Mouse (Mus musculus) limb, embryonic 10.5 days (tissue): Measurements from ENCODE around the gene Abcb11. TPM values are rescaled to one million over a fixed set of nuclear protein-coding genes. Genes with fewer than 3 reads are reported as not detected.
"Not testable (repeated sequence)": the region's sequence is repeated elsewhere in the genome, so short reads cannot be mapped to it uniquely, and the experiment has no call there.

Experiments
- DNase-seq: peaks from one replicate; pipeline ENCODE4 v3.0.0-alpha.2; 2017; ENCODE audit warnings: low spot score
- H3K27ac ChIP-seq: fragments of 300-500 bp; sonication (generic); 2 replicates; pipeline ENCODE4 v1.5.1; 2016; ENCODE audit warnings: mild to moderate bottlenecking
- H3K27me3 ChIP-seq: fragments of 300-500 bp; sonication (generic); 2 replicates; pipeline ENCODE4 v1.6.1; 2016; ENCODE audit warnings: low read depth, mild to moderate bottlenecking; ENCODE audit not compliant: poor library complexity, severe bottlenecking
- H3K36me3 ChIP-seq: fragments of 300-500 bp; sonication (generic); 2 replicates; pipeline ENCODE4 v1.6.1; 2016; ENCODE audit warnings: mild to moderate bottlenecking, moderate library complexity
- H3K4me1 ChIP-seq: fragments of 300-500 bp; sonication (generic); 2 replicates; pipeline ENCODE4 v1.6.1; 2016
- H3K4me3 ChIP-seq: fragments of 300-500 bp; sonication (generic); 2 replicates; pipeline ENCODE4 v1.5.1; 2016; ENCODE audit warnings: mild to moderate bottlenecking, moderate library complexity
- H3K9me3 ChIP-seq: fragments of 300-500 bp; sonication (generic); replicated peaks from 2 replicates; pipeline ENCODE4 v1.6.1; 2016; ENCODE audit warnings: mild to moderate bottlenecking
- WGBS: fragments of 180-500 bp; shearing (Covaris S2); methylation state at CpG from one replicate; pipeline ENCODE4 v1.1.7; 2016; 5-methylcytosine and 5-hydroxymethylcytosine counted together
- polyA plus RNA-seq: library from polyadenylated mRNA; unstranded; fragments of >200 nt; fragmentation: Nextera tagmentation; extraction: Ambion mirVana; gene quantifications from 2 replicates; pipeline ENCODE4 v1.2.1, GENCODE M21; 2016

Gene Abcb11
- polyA plus RNA-seq, 1 experiment from 2014 or later, result not detected

DNA sequence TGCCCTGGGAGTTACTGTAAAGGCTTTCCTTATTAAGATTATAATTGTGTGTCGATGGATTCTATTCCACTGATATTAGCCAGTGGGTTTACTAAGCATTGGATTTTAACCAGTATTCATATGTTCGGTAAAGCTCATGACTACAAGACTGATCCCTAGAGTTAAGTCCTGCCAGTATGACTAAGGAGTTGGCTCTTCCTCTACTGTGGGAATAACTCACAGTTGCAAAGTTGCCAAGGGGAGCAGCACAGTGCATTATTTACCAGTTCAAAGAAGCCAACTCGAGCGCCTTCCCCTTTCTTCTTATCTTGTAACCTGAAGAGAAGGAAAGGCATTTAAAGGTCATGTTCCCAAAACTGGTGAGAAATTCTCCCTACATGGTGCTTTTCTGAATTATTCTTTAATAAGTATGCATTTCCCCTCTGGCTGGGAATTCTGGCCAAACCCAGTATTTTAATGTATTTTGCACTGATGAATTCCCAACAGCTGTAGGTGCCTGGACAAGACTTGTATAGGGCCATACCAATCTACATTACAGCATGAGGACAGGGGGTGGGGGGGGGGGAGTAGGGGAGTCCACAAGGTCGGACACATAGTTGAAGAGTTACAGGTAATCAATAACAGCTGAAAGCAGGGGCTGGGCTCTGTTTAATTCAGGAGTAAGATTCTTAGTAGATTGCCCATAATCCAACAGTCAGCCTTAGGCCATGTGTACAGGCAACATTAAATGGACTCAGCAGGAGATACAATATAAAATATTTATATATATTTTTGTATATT, 17.3 kb downstream of the Abcb11 start:
- DNase-seq, result no peak
- Histone ChIP-seq H3K4me3 (no peak overlapping the region), H3K27ac (no peak overlapping the region), H3K4me1 (no peaks in the 10 kb centered on the region), H3K36me3 (no peaks in the 10 kb centered on the region), H3K27me3 (no peaks in the 10 kb centered on the region), H3K9me3 (no peaks in the 10 kb centered on the region)
- WGBS, result 87% methylated on average over 5 of the region's 5 CpGs

DNA sequence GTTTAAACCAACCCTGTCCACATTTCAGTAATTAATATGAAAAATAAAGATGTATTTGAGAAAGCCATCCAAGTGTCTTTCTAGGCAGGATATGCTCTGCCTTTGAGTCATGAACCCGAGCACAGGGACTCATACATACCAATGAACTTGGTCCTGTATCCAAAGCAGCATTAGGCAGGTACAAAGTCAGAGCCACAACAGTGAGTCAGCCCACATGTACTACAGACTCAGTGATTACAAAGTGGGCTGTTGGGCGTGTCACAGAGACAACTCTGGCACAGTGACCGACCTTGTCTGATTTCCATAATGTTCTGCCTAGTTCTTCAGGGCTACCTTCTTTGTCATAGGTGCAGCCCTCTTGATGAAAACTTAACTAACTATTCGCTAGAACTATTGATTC, 19.4 kb downstream of the Abcb11 start:
- Histone ChIP-seq H3K4me1 (no peaks in the 10 kb centered on the region), H3K27ac (no peak overlapping the region), H3K36me3 (no peaks in the 10 kb centered on the region), H3K9me3 (no peaks in the 10 kb centered on the region), H3K27me3 (no peaks in the 10 kb centered on the region), H3K4me3 (no peak overlapping the region)
- no peak for DNase-seq
- WGBS, result 85% methylated on average over 4 of the region's 4 CpGs

DNA sequence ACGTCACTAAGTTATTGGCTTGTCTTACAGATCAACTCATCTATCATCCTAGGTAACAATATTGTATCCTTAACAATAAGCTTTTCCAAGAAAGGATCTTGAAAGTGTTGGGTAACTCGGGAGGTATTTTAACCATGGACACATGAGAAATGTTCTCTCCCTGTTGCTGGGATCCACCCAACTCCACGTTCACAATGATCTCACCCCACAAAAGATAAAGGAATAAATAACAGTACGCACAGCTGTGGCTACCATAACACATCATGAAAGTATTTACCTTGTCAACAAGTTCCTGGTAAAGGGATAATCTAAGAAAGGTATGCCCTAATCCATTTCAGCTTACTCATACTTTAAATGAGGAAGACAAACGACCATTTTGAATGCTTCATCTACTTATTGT, 21.0 kb downstream of the Abcb11 start:
- no peaks in the 10 kb centered on the region for H3K36me3 ChIP-seq
- no peaks in the 10 kb centered on the region for H3K9me3 ChIP-seq
- no peaks in the 10 kb centered on the region for H3K4me1 ChIP-seq
- H3K27me3 ChIP-seq, result no peaks in the 10 kb centered on the region
- no peak overlapping the region for H3K27ac ChIP-seq
- no peak overlapping the region for H3K4me3 ChIP-seq
- WGBS, result 81% methylated on average over 5 of the region's 5 CpGs
- DNase-seq, result no peak

DNA sequence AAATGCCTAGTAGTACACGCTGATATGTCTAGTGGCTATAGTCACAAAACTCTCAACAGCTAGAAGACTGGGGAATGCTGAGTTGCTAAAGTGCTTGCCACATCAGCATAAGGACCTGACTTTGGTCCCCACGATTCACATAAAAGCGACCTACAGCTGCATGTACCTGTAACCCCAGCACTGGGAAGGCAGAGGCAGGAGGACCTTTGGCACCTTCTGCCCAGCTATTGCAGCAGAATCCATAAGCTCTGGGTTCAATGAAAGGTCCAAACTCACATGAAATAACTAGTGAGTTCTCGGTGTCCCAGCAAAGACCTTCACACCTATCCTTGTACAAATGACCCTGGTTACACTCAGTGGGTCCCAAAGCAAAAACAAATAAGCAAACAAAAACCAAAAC, 31.1 kb downstream of the Abcb11 start:
- WGBS, result 91% methylated on average over 4 of the region's 4 CpGs
- no peak overlapping the region for H3K27ac ChIP-seq
- no peak overlapping the region for H3K4me3 ChIP-seq
- H3K9me3 ChIP-seq, result no peaks in the 10 kb centered on the region
- no peaks in the 10 kb centered on the region for H3K36me3 ChIP-seq
- no peaks in the 10 kb centered on the region for H3K4me1 ChIP-seq
- no peak for DNase-seq
- no peaks in the 10 kb centered on the region for H3K27me3 ChIP-seq

DNA sequence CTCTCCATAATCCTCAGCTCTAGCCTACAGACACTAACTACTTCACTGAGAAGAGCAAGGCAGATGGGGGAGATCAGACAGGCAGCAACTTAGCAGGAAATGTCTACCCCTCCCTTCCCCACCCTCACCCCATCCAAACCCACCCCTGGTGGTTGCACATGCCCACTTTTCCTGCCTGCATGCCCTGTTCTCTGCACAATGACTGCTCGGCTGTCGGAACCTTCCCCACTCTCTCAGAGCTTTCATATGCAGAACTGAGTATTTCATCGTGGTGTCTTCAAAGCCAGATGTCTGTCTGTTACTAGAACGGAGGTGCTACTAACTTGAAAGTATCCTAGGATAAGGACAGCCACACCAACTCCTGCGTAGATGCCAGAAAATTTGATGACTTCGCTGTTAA, 34.3 kb downstream of the Abcb11 start:
- no peaks in the 10 kb centered on the region for H3K27me3 ChIP-seq
- 76% methylated on average over 6 of the region's 6 CpGs for WGBS

DNA sequence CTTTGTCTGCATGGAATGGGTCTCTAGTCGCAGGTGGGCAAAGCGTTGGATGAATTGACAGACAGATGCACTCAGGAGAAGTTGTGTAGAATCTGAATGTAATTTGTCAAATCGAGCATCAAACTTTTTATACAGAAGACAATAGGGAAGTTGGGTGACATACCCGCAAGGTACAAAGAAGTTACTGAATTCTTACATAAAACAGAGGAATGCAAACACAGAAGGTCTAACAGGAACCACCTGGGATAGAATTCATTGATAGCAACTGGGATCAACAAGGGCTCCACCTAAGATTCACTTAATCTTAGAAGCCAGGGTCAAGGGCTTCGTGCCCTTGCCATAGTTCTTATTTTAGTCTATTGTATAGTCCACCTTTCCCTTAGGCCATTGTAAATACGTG, 41.8 kb downstream of the Abcb11 start:
- H3K4me3 ChIP-seq, result not testable (repeated sequence)

More for the DNA sequence above, 34.3 kb downstream of the Abcb11 start:
- Histone ChIP-seq H3K36me3 (no peaks in the 10 kb centered on the region), H3K4me1 (no peaks in the 10 kb centered on the region), H3K4me3 (no peak overlapping the region), H3K27ac (no peak overlapping the region), H3K9me3 (no peaks in the 10 kb centered on the region)
- no peak for DNase-seq

DNA sequence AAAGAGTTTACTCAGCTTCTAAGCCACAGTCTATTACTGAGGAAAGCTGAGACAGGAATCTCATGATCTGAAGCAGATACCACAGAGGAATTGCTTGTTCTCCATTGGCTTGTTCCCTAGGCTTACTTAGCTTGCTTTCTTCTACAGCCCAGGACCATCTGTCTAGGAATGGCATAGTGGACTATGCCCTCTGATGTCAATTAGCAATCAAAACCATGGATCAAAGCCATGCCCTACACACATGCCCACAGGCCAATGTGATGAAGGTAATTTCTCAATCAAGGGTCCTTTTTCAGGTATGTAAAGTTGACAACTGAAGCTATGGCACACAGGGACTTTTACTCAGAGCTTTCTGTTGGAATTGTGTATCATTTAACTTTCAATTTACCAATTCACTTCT, 47.9 kb downstream of the Abcb11 start:
- Histone ChIP-seq H3K27ac (no peak overlapping the region), H3K4me3 (no peak overlapping the region), H3K27me3 (no peaks in the 10 kb centered on the region), H3K36me3 (no peaks in the 10 kb centered on the region), H3K4me1 (no peaks in the 10 kb centered on the region), H3K9me3 (no peaks in the 10 kb centered on the region)
- no peak for DNase-seq

More for the DNA sequence above, 41.8 kb downstream of the Abcb11 start:
- WGBS, result 88% methylated on average over 6 of the region's 6 CpGs
- not testable (repeated sequence) for H3K36me3 ChIP-seq, H3K27me3 ChIP-seq, DNase-seq, H3K9me3 ChIP-seq, H3K27ac ChIP-seq, H3K4me1 ChIP-seq

DNA sequence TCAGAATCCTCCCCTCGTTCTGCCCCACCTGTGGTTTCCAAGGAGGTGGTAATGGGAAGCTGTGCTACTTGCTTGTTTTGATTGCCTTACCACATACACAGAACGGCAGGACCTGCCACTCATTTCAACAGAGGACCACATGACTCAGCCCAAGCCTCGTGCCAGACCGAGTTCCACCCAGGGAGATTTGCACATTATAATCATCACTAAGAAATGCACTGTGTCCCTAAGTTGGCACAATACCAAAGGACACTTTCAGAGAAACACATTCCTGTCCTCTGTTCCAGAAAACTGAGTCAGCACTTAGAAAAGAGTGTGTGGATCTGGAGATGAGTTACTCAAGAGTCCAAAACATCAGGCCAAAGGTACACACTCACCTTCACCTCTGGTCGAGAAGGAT, 53.4 kb downstream of the Abcb11 start:
- DNase-seq, result no peak
- no peak overlapping the region for H3K4me3 ChIP-seq
- H3K27ac ChIP-seq, result no peak overlapping the region
- no peaks in the 10 kb centered on the region for H3K36me3 ChIP-seq
- no peaks in the 10 kb centered on the region for H3K4me1 ChIP-seq
- 76% methylated on average over 5 of the region's 5 CpGs for WGBS
- H3K9me3 ChIP-seq, result no peaks in the 10 kb centered on the region
- H3K27me3 ChIP-seq, result no peaks in the 10 kb centered on the region

DNA sequence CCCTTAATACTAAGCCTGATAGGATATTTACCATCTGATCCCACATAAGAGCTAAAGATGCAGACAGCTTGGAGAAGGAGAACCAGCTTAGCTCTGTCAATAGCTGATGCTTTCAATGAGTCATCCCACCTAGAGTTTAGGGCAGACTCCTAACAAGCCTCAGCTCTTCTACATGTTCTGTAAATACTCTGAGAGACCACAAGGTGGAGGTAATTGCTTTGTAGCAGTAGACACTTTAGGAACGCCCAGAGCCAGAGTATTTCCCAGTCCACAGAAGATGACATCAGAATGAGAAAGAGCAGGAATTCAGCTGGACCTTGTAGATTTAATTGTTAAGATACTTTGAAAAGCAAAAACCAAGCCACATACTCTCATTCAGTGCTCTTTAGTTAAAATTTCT, 66.5 kb downstream of the Abcb11 start:
- no peaks in the 10 kb centered on the region; the same call in 1 of the 2 replicates for H3K4me1 ChIP-seq
- 9% methylated on average over 1 of the region's 1 CpGs for WGBS
- no peak for DNase-seq

DNA sequence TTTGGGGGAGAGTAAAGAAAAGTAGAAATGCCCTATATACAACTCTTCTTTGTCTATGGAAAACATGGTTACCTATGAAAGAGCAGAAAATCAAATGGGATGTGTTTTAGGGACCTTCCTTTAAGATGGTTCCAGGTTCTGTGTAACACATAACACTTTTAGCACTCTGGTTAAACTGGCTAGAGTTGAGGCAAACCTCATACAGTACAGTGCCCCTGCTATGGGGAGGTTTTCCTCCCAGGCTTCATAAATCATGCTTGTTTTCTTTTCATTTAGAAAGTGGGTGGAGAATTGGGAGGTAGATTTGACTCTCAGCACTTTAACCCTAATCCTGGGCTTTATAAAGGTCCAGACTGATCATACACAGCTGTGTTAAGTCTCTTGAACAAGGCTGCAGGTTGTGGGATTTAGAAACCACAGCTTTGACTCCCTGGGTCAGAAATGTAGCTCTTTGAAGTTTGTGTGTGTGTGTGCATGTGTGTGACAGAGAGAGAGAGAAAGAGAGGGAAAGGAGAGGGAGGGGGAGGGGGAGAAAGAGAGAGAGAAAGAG, 78.3 kb downstream of the Abcb11 start:
- DNase-seq, result no peak
- Histone ChIP-seq H3K4me3 (no peak overlapping the region), H3K27me3 (no peaks in the 10 kb centered on the region), H3K4me1 (0 out of 2 replicates have a peak, but pooled peaks cover 7% of the 10 kb centered on the region), H3K9me3 (no peaks in the 10 kb centered on the region), H3K27ac (no peak overlapping the region), H3K36me3 (no peaks in the 10 kb centered on the region)

More for the DNA sequence above, 66.5 kb downstream of the Abcb11 start:
- Histone ChIP-seq H3K4me3 (no peak overlapping the region), H3K27ac (no peak overlapping the region), H3K9me3 (no peaks in the 10 kb centered on the region), H3K27me3 (no peaks in the 10 kb centered on the region), H3K36me3 (no peaks in the 10 kb centered on the region)

DNA sequence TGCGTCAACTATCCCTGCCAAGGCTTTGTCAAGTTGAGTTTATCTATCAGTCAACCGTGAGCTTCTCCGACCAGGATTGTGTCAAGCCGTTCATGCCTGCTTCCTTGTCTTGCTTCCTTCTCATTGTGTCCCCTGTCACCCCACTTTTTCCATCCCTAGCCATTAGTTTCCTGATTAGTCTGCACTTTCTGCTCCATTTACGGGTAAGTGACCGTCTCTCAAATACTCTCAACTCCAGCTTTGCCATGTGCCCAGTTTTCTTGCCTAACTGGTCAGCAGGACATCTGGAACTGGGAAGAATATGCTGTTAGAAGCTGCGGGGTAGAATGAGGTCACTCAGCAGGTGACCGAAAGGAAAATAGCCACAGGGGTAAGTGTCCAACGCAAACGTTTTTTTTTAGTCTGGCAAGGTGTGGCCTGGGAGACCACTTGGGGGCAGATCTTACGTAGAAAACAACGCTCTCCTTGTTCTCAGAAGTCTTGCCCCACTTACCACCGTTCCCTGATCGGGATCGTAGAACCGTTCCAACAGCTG, 94.1 kb downstream of the Abcb11 start:
- Histone ChIP-seq H3K27ac (no peak overlapping the region), H3K27me3 (no peaks in the 10 kb centered on the region), H3K4me1 (no peaks in the 10 kb centered on the region), H3K36me3 (no peaks in the 10 kb centered on the region), H3K9me3 (no peaks in the 10 kb centered on the region), H3K4me3 (no peak overlapping the region)
- no peak for DNase-seq
- 74% methylated on average over 16 of the region's 16 CpGs for WGBS

DNA sequence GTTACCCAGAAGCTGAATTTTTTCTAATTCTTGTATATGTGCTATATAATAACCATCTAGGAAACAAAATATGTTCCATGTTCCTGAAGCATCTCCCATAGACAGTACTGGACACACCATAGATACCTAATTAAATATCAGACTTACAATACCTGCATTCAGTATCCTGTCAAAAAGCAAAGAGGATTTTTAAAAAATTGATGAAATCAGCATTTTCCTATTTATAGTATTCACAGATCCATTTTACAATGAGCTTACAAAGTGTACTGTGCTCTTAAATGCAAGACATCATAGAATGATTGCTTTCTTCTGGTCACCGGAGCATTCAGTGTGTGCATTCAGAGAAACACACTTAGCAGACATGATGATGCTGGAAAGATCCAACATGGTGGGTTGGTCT, 95.3 kb downstream of the Abcb11 start:
- Histone ChIP-seq H3K27ac (no peak overlapping the region), H3K36me3 (no peaks in the 10 kb centered on the region), H3K4me1 (no peaks in the 10 kb centered on the region), H3K9me3 (no peaks in the 10 kb centered on the region), H3K4me3 (no peak overlapping the region), H3K27me3 (no peaks in the 10 kb centered on the region)
- no peak for DNase-seq
- WGBS, result 92% methylated on average over 1 of the region's 1 CpGs

DNA sequence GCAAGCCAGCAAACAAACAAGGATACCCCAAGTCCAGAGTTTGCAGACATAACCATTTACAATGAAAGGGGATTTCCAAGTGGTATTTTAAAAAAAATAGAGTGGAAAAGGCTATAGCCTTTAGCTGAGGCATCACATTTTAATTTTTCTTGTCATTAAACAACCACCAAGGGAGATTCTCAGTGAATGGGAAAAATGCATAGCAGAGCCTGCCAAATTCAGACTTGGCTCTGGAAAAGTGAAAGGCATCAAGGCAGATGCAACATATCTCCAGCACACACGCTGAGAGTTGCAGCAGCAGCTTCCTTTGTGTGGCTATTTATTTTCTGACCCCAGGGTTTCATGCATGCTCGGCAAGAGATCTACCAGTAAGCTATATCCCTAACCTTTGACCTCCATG, 97.5 kb downstream of the Abcb11 start:
- Histone ChIP-seq H3K27me3 (no peaks in the 10 kb centered on the region), H3K9me3 (no peaks in the 10 kb centered on the region), H3K4me1 (no peaks in the 10 kb centered on the region), H3K36me3 (no peaks in the 10 kb centered on the region), H3K27ac (no peak overlapping the region), H3K4me3 (no peak overlapping the region)
- DNase-seq, result no peak
- 62% methylated on average over 2 of the region's 2 CpGs for WGBS
